Mouse (Mus musculus) spleen, adult 2 months (tissue): ENCODE measurements around the gene Pappa. TPM values are rescaled to one million over a fixed set of nuclear protein-coding genes. Genes with fewer than 3 reads are reported as not detected.

ENCODE experiments used
- DNase-seq, 2 experiments: peaks; one replicate each; pipeline versions ENCODE4 v3.0.0 to v3.0.0-alpha.2; 2012 to 2021; ENCODE audit warnings: low spot score in 2 of 2, low read depth in 1 of 2
- H3K27ac ChIP-seq: fragments of 200-500 bp; 2 replicates; pipeline ENCODE4 v1.5.1; 2012; ENCODE audit warnings: low read length, inconsistent platforms; ENCODE audit not compliant: insufficient read depth
- H3K27me3 ChIP-seq: fragments of 200-500 bp; 2 replicates; pipeline ENCODE4 v1.6.1; 2012; ENCODE audit warnings: mild to moderate bottlenecking, moderate library complexity, low read length, inconsistent platforms; ENCODE audit not compliant: control insufficient read depth, insufficient read depth
- H3K36me3 ChIP-seq: fragments of 200-500 bp; 2 replicates; pipeline ENCODE4 v1.6.1; 2012; ENCODE audit warnings: mild to moderate bottlenecking, low read length, inconsistent platforms; ENCODE audit not compliant: control insufficient read depth, insufficient read depth
- H3K4me1 ChIP-seq: fragments of 200-500 bp; 2 replicates; pipeline ENCODE4 v1.6.1; 2011; ENCODE audit warnings: inconsistent platforms; ENCODE audit not compliant: control insufficient read depth, insufficient read depth, insufficient read length
- H3K4me3 ChIP-seq: fragments of 200-500 bp; 2 replicates; pipeline ENCODE4 v1.5.1; 2011; ENCODE audit warnings: mild to moderate bottlenecking, inconsistent platforms; ENCODE audit not compliant: insufficient read depth, insufficient read length; ENCODE audit errors: extremely low read depth
- CTCF ChIP-seq: fragments of 200-500 bp; IDR thresholded peaks from 2 replicates; pipeline ENCODE4 v1.5.1; 2011; ENCODE audit warnings: mild to moderate bottlenecking, inconsistent platforms; ENCODE audit not compliant: insufficient read depth, insufficient read length, insufficient replicate concordance; ENCODE audit errors: extremely low read depth
- POLR2A ChIP-seq: fragments of 200-500 bp; IDR thresholded peaks from 2 replicates; pipeline ENCODE4 v1.6.1; 2011; ENCODE audit warnings: low read depth, low read length, inconsistent platforms
- WGBS: fragments of 180-500 bp; shearing (Covaris S2); methylation state at CpG from one replicate; pipeline ENCODE4 v1.1.7; 2018; 5-methylcytosine and 5-hydroxymethylcytosine counted together
- polyA plus RNA-seq: library from polyadenylated mRNA; depleted of rRNA; stranded (reverse); fragments of >200 nt; gene quantifications from 2 replicates; pipeline ENCODE4 v1.2.3, GENCODE M21; 2012

Pappa gene
- polyA plus RNA-seq, 1 experiment: 0.22 TPM

GRCm38 (mm10) chr4:65192810-65193209 lies 68.8 kb downstream of the Pappa start:
- no peaks in the 10 kb centered on the region for H3K36me3 ChIP-seq
- no peak for TF ChIP-seq CTCF
- TF ChIP-seq POLR2A: no peak
- no peaks in the 10 kb centered on the region for H3K4me1 ChIP-seq
- no peak for DNase-seq
- H3K27ac ChIP-seq: no peak overlapping the region
- whole genome bisulfite sequencing: 86% methylated on average over 3 of the region's 3 CpGs
- H3K4me3 ChIP-seq: no peak overlapping the region
- no peaks in the 10 kb centered on the region for H3K27me3 ChIP-seq

GRCm38 (mm10) chr4:65195971-65196370 lies 72.0 kb downstream of the Pappa start:
- TF ChIP-seq POLR2A (no peak), CTCF (no peak)
- H3K36me3 ChIP-seq: no peaks in the 10 kb centered on the region
- DNase-seq: no peak
- no peak overlapping the region for H3K27ac ChIP-seq
- H3K4me1 ChIP-seq: no peaks in the 10 kb centered on the region
- 93% methylated on average over 1 of the region's 1 CpGs for WGBS
- H3K4me3 ChIP-seq: no peak overlapping the region
- no peaks in the 10 kb centered on the region for H3K27me3 ChIP-seq

- no peak overlapping the region for H3K27ac ChIP-seq
- TF ChIP-seq CTCF: no peak
- TF ChIP-seq POLR2A: no peak
These were observed 79.7 kb downstream of the Pappa start for GRCm38 (mm10) chr4:65203666-65204065.

GRCm38 (mm10) chr4:65205446-65205845 lies 81.5 kb downstream of the Pappa start:
- no peak for DNase-seq
- no peak overlapping the region for H3K27ac ChIP-seq
- WGBS: 61% methylated on average over 2 of the region's 2 CpGs

More at GRCm38 (mm10) chr4:65203666-65204065, 79.7 kb downstream of the Pappa start:
- Histone ChIP-seq H3K36me3 (no peaks in the 10 kb centered on the region), H3K4me3 (no peak overlapping the region), H3K27me3 (no peaks in the 10 kb centered on the region), H3K4me1 (no peaks in the 10 kb centered on the region)
- 81% methylated on average over 5 of the region's 5 CpGs for WGBS
- no peak for DNase-seq

GRCm38 (mm10) chr4:65209369-65210015 lies 85.5 kb downstream of the Pappa start:
- Histone ChIP-seq H3K4me1 (no peaks in the 10 kb centered on the region), H3K27me3 (no peaks in the 10 kb centered on the region), H3K27ac (no peak overlapping the region), H3K4me3 (no peak overlapping the region), H3K36me3 (no peaks in the 10 kb centered on the region)
- DNase-seq: no peak
- TF ChIP-seq CTCF (no peak), POLR2A (no peak)
- 77% methylated on average over 3 of the region's 3 CpGs for WGBS

More at GRCm38 (mm10) chr4:65205446-65205845, 81.5 kb downstream of the Pappa start:
- no peak for TF ChIP-seq POLR2A
- no peak for TF ChIP-seq CTCF
- no peaks in the 10 kb centered on the region for H3K36me3 ChIP-seq
- no peak overlapping the region for H3K4me3 ChIP-seq
- H3K4me1 ChIP-seq: no peaks in the 10 kb centered on the region
- H3K27me3 ChIP-seq: no peaks in the 10 kb centered on the region

- 88% methylated on average over 3 of the region's 3 CpGs for WGBS
- Histone ChIP-seq H3K4me1 (no peaks in the 10 kb centered on the region), H3K27ac (no peak overlapping the region), H3K36me3 (no peaks in the 10 kb centered on the region), H3K27me3 (no peaks in the 10 kb centered on the region), H3K4me3 (no peak overlapping the region)
- TF ChIP-seq POLR2A: no peak
- no peak for TF ChIP-seq CTCF
- no peak for DNase-seq
These were observed 92.7 kb downstream of the Pappa start for GRCm38 (mm10) chr4:65216682-65217081.

GRCm38 (mm10) chr4:65217651-65218364 lies 93.8 kb downstream of the Pappa start:
- no peak for TF ChIP-seq POLR2A
- TF ChIP-seq CTCF: no peak
- no peak overlapping the region for H3K27ac ChIP-seq
- H3K4me1 ChIP-seq: no peaks in the 10 kb centered on the region
- no peak for DNase-seq
- no peaks in the 10 kb centered on the region for H3K36me3 ChIP-seq
- H3K4me3 ChIP-seq: no peak overlapping the region
- H3K27me3 ChIP-seq: no peaks in the 10 kb centered on the region
- WGBS: 41% methylated on average over 9 of the region's 9 CpGs
